Mouse (Mus musculus): ENCODE measurements around the gene Ccnh. TPM values are rescaled to one million over a fixed set of nuclear protein-coding genes. Genes with fewer than 3 reads are reported as not detected.
A peak's percentile ranks its signal among the peaks of the same experiment; 100 is the strongest.
"Not testable (repeated sequence)": the region's sequence is repeated elsewhere in the genome, so short reads cannot be mapped to it uniquely, and the experiment has no call there.

Gene Ccnh
- polyA plus RNA-seq (2015; fragmentation: Nextera tagmentation; extraction: Ambion mirVana): 85.6 and 88.0 TPM in 2 replicates

DNA sequence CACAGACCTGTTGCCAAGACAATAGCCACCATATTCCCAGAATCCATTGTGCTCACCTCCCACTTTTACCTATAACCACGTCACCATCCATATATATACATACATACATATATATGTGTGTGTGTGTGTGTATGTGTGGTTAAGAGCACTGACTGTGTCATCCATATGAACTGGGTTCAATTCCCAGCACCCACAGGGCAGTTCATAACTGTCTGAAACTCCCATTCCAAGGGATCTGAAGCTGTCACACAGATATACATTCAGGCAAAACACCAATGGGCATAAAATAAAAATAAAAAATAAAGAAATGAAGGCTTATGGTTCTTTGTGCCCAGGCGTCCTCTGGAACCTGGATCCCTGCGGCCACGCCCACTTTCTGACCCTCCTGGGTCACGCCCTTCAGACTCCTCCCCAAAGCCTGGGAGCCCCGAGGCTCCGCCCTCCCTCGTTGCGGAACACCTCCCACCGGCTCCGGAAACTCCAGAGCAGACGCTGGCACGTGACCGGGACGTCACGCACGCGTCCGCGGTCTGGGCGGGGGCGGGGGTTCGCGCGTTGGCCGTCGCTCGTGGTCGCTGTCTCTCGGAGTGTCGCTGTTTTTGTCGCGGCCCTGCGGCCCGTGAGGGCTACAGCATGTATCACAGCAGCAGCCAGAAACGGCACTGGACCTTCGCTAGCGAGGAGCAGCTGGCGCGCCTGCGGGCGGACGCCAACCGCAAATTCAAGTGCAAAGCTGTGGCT lies at the start of gene Ccnh:
TSS of gene Ccnh (plus strand) at position 506 of the 741 bp plus-strand sequence.
- WGBS: 3% methylated on average over 44 of the region's 44 CpGs
- no peaks in the 10 kb centered on the region for H3K4me1 ChIP-seq (replicated peaks; ENCODE audit: insufficient read depth, low read length)
- H3K4me3 ChIP-seq (replicated peaks; ENCODE audit: low read depth, low read length): peak within 1 kb of the TSS; percentile 76
- H3K27ac ChIP-seq: peak within 1 kb of the TSS; percentile 73
- H3K9ac ChIP-seq (ENCODE audit: low read depth, low read length): peak within 1 kb of the TSS; percentile 66
- TF ChIP-seq CTCF (IDR thresholded peaks at IDR 0.05; ENCODE audit: low read depth): 0 out of 2 replicates have a peak, but pooled peaks have one; percentile 11
- ATAC-seq (replicated peaks; ENCODE audit: low FRiP score, low read depth): peak; percentile 99
- peak; percentile 96 for DNase-seq (ENCODE audit: low spot score)
- H3K36me3 ChIP-seq (ENCODE audit: insufficient read depth, low read length): no peaks in the 10 kb centered on the region
- H3K27me3 ChIP-seq (ENCODE audit: insufficient read depth, low read length): no peaks in the 10 kb centered on the region
- no peaks in the 10 kb centered on the region for H3K9me3 ChIP-seq (replicated peaks; ENCODE audit: low read length)
- peak within 1 kb of the TSS; percentile 91 for H3K4me2 ChIP-seq (ENCODE audit: low read length)

DNA sequence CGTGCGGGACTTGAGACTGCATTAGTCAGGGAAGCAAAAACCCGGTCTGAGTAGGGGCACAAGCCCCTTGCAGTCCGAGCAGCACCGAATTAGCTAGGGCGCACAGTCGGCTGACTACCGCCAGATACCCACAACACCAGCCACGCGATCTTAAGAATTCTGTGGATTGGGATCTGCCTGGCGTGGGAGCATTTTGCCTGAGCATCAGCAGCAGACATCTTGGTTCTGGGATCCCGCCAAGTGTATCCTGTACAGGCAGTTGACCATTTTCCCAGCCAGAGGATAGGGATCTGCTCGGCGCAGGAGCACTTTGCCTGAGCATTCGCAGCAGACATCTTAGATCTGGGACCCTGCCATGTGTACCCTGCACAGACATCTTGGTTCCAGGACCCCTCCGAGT lies 45.8 kb upstream of the Ccnh start:
- WGBS: 92% methylated on average over 16 of the region's 16 CpGs
- H3K4me1 ChIP-seq (replicated peaks; ENCODE audit: insufficient read depth, low read length); H3K9me3 ChIP-seq (replicated peaks; ENCODE audit: low read length); DNase-seq (ENCODE audit: low spot score); H3K4me3 ChIP-seq (replicated peaks; ENCODE audit: low read depth, low read length); H3K27me3 ChIP-seq (ENCODE audit: insufficient read depth, low read length); H3K4me2 ChIP-seq (ENCODE audit: low read length); H3K36me3 ChIP-seq (ENCODE audit: insufficient read depth, low read length); H3K27ac ChIP-seq; ATAC-seq (replicated peaks; ENCODE audit: low FRiP score, low read depth); H3K9ac ChIP-seq (ENCODE audit: low read depth, low read length): not testable (repeated sequence)

DNA sequence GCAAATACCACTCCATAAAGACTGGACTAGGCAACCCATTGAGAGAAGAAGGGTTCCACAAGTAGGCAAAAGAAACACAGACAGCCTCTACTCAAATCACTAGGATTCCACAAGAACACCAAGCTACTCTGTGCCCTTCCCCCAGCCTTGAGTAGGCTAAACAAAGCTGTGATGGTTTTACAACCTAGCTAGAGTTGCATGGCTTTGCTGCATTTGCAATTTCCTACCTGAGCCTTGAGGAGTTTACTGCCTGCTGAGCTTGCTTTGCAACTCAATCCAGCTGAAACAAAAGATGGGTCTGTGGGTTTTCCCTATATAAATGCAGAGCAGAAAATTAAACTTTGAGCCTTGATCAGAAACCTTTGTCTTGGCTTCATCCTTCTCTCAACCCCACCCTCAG lies 42.7 kb upstream of the Ccnh start:
- Histone ChIP-seq H3K9ac (ENCODE audit: low read depth, low read length) (no peak overlapping the region), H3K36me3 (ENCODE audit: insufficient read depth, low read length) (no peaks in the 10 kb centered on the region), H3K4me2 (ENCODE audit: low read length) (no peak overlapping the region), H3K27ac (no peak overlapping the region), H3K27me3 (ENCODE audit: insufficient read depth, low read length) (no peaks in the 10 kb centered on the region), H3K4me1 (replicated peaks; ENCODE audit: insufficient read depth, low read length) (no peaks in the 10 kb centered on the region), H3K4me3 (replicated peaks; ENCODE audit: low read depth, low read length) (no peak overlapping the region), H3K9me3 (replicated peaks; ENCODE audit: low read length) (no peaks in the 10 kb centered on the region)
- ATAC-seq (replicated peaks; ENCODE audit: low FRiP score, low read depth): no peak
- no peak for TF ChIP-seq CTCF (IDR thresholded peaks at IDR 0.05; ENCODE audit: low read depth)
- DNase-seq (ENCODE audit: low spot score): no peak

DNA sequence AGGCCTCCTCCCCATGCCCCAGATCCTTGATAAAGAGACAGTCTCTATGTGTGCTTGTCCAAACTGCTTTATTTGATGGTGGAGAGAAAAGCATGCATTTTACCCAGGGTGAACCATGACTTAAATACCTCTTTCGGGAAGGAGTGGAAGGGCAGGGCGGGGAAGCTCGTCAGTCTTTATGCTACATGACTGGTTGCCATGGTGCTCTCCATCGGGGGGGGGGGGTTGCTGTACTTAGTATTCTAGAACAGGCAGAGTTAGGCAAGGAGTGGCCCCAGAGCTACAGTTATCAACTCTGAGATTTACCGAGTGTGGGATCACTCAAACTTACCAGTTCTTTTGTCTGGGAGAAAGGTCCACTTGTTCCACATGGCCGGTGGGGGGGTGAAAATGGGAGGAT lies 34.5 kb upstream of the Ccnh start:
- 85% methylated on average over 6 of the region's 6 CpGs for WGBS
- H3K9ac ChIP-seq (ENCODE audit: low read depth, low read length): no peak overlapping the region
- no peak overlapping the region for H3K4me2 ChIP-seq (ENCODE audit: low read length)
- TF ChIP-seq CTCF (IDR thresholded peaks at IDR 0.05; ENCODE audit: low read depth): no peak
- H3K4me3 ChIP-seq (replicated peaks; ENCODE audit: low read depth, low read length): no peak overlapping the region
- DNase-seq (ENCODE audit: low spot score): no peak
- H3K27me3 ChIP-seq (ENCODE audit: insufficient read depth, low read length): no peaks in the 10 kb centered on the region
- H3K9me3 ChIP-seq (replicated peaks; ENCODE audit: low read length): no peaks in the 10 kb centered on the region
- ATAC-seq (replicated peaks; ENCODE audit: low FRiP score, low read depth): no peak
- H3K4me1 ChIP-seq (replicated peaks; ENCODE audit: insufficient read depth, low read length): no peaks in the 10 kb centered on the region
- H3K36me3 ChIP-seq (ENCODE audit: insufficient read depth, low read length): no peaks in the 10 kb centered on the region
- no peak overlapping the region for H3K27ac ChIP-seq

DNA sequence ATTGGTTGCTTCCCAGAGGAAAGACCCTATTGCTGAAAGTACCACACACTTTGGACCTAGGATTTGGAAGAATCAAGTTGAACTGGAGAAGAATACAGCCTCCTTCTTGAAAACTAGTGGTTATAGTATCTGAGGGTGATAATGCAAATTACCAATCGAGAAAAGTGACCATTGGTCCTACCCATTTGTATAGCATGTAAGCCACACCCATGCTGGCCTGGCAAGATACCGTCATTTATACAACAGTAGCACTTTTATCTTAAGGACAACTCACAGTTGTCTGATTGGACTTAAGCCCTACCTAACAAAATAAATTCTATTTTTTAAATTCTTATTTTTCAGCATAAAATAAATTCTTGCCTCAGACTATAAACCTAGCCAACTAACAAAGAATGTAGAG lies 29.2 kb upstream of the Ccnh start:
- no peak overlapping the region for H3K4me2 ChIP-seq (ENCODE audit: low read length)
- ATAC-seq (replicated peaks; ENCODE audit: low FRiP score, low read depth): no peak
- no peaks in the 10 kb centered on the region for H3K9me3 ChIP-seq (replicated peaks; ENCODE audit: low read length)
- no peak overlapping the region for H3K4me3 ChIP-seq (replicated peaks; ENCODE audit: low read depth, low read length)
- TF ChIP-seq CTCF (IDR thresholded peaks at IDR 0.05; ENCODE audit: low read depth): no peak
- WGBS: 66% methylated on average over 2 of the region's 2 CpGs
- DNase-seq (ENCODE audit: low spot score): no peak
- no peaks in the 10 kb centered on the region for H3K4me1 ChIP-seq (replicated peaks; ENCODE audit: insufficient read depth, low read length)
- no peaks in the 10 kb centered on the region for H3K27me3 ChIP-seq (ENCODE audit: insufficient read depth, low read length)
- no peak overlapping the region for H3K9ac ChIP-seq (ENCODE audit: low read depth, low read length)
- no peaks in the 10 kb centered on the region for H3K36me3 ChIP-seq (ENCODE audit: insufficient read depth, low read length)
- H3K27ac ChIP-seq: no peak overlapping the region

DNA sequence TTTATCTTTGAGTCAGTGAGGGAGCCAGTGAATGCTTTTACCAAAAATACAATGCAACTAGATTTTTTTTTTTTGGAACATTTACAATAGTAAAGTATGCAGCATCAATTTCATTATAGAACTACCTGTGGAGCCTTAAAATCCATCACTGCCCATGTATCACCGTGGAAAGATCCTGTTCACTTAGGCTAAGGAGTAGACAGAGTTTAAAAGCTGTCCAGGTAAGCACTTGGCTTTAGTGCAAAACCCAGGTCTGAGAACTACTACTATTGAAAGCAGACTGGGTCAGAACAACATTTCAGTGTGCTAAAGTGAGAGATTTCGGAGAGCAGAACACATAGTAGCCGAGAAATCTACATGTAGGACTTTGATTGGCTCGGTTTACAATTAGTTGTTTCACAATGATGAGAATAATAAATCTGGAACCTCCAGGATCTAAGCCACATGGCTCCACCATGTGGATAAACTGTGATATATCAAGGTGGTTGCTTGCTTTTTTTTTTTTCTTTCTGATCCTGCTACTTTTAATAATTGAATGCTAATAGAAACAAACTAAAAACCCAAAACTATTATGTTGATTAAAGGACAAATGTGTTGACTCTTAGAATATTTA lies 24.6 kb upstream of the Ccnh start:
- WGBS: 37% methylated on average over 4 of the region's 4 CpGs
- Histone ChIP-seq H3K27me3 (ENCODE audit: insufficient read depth, low read length) (no peaks in the 10 kb centered on the region), H3K27ac (no peak overlapping the region), H3K4me1 (replicated peaks; ENCODE audit: insufficient read depth, low read length) (no peaks in the 10 kb centered on the region), H3K4me3 (replicated peaks; ENCODE audit: low read depth, low read length) (no peak overlapping the region), H3K9me3 (replicated peaks; ENCODE audit: low read length) (no peaks in the 10 kb centered on the region), H3K36me3 (ENCODE audit: insufficient read depth, low read length) (no peaks in the 10 kb centered on the region), H3K4me2 (ENCODE audit: low read length) (no peak overlapping the region), H3K9ac (ENCODE audit: low read depth, low read length) (no peak overlapping the region)
- peak; percentile 61 for TF ChIP-seq CTCF (IDR thresholded peaks at IDR 0.05; ENCODE audit: low read depth)
- DNase-seq (ENCODE audit: low spot score) (peak; percentile 38), ATAC-seq (replicated peaks; ENCODE audit: low FRiP score, low read depth) (no peak)
